Mouse (Mus musculus): ENCODE data around the gene Shisa7.

DNA sequence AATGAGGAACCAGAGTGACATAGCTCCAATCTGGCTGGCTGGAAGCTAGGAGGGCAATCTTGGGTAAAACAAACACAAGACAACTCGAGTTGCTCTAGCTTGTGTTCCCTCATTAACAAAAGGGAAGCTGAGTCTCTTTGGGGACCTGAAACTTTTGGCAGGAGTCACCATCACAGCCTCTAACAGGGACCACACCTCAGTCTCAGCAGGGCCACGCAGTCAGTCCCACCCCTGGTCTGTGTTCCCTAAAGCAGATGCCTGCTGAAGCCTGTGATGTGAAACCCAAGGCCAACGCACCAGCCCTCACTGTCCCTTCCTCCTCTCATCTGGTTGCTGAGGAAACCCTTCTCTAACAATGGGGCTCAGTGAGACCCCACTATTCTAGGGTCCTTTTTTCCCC is 62.4 kb downstream of the Shisa7 start:
- no peak for TF ChIP-seq EP300 (IDR thresholded peaks at IDR 0.05; ENCODE audit: low read depth)
- no peak for TF ChIP-seq CTCF (IDR thresholded peaks at IDR 0.05; ENCODE audit: low read depth)
